Mouse (Mus musculus) testis, postnatal 14 days (tissue): Measurements from ENCODE around the gene Sez6.

ENCODE experiments used
- DNase-seq: peaks from one replicate; pipeline ENCODE4 v3.0.0; 2021; ENCODE audit warnings: low spot score

Sez6 gene

DNA sequence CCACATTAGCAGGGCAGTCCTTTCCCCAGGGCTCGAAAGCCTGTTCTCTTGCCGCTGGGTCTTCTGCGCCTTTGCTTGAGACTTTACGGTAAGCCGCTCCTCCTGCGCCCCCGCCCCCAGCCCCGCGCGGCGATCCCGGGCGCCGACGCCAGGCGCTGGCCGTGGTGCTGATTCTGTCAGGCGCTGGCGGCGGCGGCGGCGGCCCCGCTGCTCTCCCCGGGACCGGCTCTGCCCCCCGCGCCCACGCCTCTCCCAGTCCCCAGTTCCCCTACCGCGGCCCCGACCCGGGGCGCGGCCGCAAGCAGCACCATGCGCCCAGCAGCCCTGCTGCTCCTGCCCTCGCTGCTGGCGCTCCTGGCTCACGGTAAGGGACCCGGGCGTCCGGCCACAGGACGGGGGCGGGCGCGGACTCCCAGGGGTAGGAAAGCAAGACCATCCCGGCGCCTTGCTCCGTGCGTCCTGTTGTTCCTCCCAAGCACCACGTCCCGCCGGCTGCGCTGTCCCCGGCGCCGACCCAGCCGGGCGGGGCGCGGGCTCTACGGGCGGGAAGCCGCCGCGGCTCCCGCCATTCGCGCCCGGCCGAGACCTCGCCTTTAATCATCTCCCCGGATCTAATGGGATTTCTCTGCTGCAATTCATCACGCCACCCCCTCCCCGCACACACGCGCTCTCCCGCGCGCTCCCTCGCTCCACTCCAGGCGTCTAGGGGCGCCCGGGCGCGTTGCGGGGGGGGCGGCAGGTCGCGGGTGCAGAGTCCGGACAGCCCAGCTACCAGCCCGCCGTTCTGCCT, at the start of gene Sez6:
TSS of gene Sez6 (plus strand) at position 50 of the 790 bp plus-strand sequence.
- DNase-seq, result peak; percentile 71

DNA sequence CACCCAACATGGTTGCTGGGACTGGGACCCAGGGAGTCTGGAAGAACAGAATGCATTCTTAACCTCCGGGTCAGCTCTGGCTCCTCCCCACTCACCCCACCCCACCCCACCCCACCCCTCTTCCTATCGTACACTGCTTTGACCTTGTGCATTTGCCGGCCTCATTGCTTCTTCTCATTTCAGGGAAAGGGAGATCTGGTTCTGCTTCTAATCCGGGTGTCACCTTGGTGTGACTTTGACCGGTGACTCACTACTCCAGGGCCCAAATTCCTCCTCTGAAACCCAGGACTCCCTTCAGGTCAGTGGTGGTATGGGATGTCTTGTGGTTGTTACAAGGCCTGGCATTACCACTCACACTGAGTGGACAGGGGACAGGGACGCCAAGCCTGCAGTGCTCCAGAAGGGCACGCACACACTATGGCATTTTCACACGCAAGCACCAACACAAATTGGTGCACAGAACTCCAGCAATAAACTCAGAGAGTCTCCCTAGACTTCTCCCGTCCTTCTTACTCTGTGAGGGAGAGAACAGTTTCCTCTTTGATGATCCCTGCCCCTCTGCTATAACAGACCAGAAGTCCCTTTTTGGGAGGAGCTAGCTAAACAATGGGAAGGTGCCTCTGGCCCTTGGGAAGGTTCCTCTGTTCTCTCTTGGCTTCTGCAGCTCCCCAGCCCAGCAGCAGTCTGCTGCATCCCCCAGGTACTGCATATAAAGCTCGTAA, 45.9 kb upstream of the Sez6 start:
- DNase-seq, result no peak

GRCm38 (mm10) chr11:77885246-77885575, 45.4 kb upstream of the Sez6 start:
- DNase-seq, result no peak

DNA sequence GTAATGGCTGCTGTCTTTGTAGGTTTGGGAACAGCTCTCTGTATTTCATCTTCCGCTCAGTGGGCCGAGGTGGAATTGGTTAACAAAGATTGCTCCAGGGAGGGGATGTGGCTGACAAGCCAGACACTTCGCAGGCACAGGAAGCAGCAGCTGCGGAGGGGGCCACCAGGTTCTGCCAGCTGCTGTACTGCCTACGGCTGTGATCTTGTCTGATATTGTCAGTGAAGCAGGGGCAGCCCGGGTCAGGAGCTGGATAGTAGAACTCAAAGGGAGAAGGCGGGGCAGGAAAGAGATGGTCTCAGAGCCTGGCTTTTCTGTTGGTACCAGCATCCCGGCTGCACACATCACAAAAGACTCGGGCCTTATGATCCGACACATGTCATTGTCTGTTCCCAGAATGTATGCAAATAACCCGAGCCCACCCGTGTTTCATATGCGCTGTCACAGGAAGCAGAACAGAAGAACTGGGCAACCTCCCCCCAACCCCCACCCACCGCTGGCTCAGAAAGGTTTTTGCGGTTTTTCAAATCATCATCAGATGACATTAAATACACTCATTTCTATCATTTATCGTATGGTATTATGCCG, 43.1 kb upstream of the Sez6 start:
- no peak for DNase-seq

DNA sequence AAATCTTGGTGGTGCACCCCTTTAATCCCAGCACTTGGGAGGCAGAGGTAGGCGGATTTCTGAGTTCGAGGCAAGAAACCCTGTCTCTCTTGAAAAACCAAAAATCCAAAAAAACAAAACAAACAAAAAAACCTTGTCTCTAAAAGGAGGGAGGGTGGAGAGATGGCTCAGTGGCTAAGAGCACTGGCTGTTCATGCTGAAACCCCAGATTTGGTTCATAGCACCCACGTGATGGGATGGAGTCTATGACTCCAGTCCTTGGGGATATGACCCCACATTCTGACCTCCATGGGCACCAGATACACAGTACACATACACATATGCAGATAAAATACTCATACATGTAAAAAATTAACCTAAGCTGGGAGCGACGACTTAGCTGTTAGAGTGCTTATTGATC, 41.8 kb upstream of the Sez6 start:
- no peak for DNase-seq

GRCm38 (mm10) chr11:77889484-77889883, 41.1 kb upstream of the Sez6 start:
- no peak for DNase-seq

- no peak for DNase-seq
Measured at GRCm38 (mm10) chr11:77890648-77891258, 39.8 kb upstream of the Sez6 start.

DNA sequence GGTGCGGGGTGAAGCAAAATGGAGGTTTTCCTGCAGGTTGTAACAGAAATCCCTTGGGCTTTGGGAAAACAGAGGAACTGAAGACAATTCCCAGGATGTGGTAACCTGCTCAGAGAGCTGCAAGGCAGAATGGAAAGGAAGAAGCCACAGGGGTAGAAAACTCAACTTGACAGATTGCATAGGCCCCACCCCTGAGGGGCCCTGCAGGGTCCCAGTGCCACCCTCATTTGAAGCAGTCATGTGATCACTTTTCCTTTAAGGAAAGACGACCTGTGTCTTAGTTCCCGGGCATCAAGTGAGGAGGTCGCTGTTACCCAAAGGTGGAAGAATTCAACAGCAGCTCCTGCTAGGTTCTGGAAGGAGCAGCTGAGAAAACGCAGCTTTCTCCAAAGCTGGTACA, 37.7 kb upstream of the Sez6 start:
- no peak for DNase-seq

DNA sequence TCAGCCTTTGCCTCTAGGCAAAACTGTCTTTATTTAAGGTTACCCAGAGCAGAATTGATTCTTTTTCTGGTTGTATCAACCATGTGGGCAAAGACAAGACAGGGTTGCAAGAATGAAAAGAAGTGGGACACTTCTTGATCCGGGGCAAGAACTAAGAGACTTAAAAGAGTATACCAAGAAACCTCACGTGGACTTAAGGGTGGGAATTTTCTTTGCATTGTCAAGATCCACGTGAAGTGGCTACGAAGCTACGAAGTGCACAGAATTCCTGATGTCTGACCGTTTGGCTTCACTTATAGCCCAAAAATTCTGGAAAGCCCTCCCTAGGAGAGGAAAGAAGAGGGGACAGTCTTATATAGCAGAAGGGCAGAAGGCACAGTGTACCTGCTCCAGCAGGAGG, 37.3 kb upstream of the Sez6 start:
- DNase-seq, result no peak

DNA sequence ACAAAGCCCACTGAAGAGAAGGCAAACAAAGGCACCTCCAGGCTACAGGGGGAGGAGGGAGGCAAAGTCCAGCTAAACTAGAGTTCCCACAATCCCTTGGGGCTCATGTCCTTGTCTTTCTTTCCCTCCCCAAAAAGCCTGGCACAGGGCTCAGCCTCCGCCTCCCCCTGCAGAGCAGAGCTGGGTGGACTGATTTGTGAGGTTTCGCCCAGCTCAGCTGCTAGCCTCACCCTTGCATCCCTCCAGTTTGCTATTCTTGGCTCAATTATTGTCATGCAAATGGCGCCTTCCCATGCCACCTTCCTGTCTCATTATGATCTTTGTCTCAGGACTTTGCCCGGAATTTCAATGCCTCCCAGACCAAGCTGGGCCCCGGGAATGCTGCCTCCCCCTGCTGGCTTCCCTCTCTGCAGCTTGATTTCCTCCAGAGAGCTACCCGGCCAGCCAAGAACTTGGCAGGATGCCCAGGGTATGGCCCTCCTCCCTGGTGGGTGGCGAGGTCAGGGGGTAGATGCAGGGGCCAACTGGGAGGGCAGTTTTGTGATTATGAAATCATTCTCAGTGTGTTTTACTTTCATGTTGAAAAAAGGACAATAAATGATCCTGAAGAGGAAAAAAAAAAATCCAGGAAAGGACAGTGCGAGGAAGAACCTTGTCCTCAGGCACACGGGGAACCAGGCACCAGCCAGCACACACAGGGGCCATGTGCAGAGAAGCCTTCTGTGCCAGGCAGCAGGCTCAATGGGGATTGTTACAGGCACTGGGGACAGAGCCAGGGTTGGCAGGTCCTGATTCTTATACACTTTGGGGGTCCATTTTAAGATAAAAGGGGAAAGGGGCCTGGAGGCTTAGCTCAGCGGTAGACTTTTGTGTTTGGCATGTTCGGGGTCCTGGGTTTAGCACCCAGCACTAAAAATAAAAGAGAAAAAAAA, 36.5 kb upstream of the Sez6 start, which contains the start of gene Pipox:
TSS of gene Pipox (minus strand) at position 310 of the 932 bp plus-strand sequence.
- DNase-seq, result peak; percentile 81

- no peak for DNase-seq
Measured at GRCm38 (mm10) chr11:77894967-77895366, 35.6 kb upstream of the Sez6 start.

DNA sequence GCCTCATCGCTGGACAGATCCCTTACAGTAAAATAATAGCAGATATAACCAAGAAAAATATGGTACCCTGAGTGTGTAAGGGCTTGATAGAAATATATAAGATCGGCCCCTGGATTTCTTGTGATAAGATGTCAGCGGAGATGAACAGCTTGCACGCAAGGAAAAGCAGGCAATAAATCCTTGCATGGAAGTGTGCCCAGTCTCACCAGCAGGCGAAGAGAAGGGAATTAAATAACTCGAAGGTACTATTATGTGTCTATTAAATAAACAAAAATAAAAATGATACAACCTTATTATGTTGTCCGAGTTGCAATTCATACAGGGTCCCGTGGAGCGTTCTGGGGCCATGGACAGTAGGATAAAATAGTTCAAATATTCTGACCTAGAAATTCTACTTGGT, 34.6 kb upstream of the Sez6 start:
- no peak for DNase-seq

GRCm38 (mm10) chr11:77896480-77896819, 34.1 kb upstream of the Sez6 start:
- DNase-seq, result no peak

DNA sequence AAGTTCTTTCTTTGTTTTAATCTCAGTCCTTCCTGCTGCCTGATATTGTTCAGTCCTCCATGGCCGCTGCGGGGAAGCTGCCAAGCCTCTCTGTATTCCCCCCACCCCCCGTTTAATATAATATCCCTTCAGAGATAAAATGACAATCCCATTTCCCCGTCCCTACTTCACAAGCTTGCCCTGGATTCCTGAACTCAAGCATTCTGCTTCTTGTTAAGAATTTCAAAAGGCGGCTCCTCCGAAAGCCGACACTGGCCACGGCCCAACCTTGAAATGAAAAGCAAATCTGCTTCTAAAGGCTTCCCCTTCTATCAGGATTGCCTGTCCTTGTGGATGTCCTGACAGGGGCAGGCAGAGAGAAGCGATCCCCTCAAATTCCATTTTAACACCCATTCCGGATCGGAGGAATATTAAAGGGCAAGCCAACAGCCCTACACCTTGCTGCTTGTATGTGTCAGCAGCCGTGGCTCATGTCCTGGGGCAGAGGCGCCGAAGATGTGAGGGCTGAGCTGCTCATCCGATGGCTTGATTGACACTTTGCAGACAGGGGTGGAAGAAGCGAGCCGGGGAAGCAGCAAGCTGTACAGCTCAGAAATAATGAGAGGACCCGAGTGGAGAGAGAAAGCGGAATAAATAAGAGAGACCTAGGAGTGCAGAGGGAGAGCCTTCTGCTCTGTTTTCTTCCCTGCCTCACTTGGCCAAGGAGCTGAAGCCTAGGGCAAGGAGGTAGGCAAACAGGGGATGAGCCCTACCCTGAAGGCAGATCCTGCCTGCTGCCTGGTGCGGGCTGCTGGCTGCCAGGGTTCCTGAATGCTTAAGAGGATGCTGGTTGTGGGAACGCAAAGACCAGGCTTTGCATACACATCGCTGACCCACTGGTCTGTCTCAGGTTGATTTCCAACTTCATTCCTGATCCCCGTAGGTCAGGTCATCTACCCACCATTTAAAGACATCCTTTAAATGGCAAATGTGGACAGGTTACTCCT, 33.5 kb upstream of the Sez6 start:
- no peak for DNase-seq

DNA sequence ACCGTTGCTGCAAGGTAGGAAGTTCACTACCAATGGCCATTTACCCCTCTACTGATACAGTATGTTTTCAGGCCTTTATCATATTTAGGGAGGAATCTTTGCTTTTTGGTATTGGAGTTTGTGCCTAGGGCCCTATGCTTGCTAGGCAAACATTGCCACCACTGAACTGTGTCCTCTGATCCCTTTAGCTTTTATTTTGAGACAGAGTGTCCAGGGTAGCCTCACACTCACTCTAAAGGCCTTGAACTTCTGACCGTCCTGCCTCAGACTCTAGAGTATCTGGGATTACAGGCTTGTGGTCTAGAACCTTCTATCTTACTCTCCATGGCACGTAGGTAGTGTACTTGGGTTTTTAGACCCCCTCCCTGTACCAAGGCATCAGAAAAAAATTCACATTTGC, 30.4 kb upstream of the Sez6 start:
- no peak for DNase-seq

- DNase-seq, result no peak
Measured at GRCm38 (mm10) chr11:77900696-77901095, 29.9 kb upstream of the Sez6 start.

DNA sequence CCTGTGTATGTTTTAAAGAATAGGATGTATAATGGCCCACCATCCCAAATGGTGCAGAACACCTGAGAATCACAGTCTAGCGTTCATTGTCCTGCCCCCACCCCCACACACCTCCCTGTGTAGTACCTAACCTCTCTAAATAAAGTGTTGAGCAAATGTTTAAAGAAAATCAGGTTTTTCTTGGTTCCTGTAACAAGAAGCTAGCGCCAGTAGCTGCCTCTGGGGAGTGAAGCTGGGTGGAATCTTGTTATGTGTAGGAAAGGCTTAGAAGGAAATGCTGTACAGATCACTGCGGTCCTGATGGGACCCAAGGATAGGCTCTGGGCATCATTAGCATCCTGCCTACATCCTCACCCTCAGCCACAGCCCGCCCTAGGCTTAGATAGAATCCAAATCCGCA, 29.2 kb upstream of the Sez6 start:
- no peak for DNase-seq

DNA sequence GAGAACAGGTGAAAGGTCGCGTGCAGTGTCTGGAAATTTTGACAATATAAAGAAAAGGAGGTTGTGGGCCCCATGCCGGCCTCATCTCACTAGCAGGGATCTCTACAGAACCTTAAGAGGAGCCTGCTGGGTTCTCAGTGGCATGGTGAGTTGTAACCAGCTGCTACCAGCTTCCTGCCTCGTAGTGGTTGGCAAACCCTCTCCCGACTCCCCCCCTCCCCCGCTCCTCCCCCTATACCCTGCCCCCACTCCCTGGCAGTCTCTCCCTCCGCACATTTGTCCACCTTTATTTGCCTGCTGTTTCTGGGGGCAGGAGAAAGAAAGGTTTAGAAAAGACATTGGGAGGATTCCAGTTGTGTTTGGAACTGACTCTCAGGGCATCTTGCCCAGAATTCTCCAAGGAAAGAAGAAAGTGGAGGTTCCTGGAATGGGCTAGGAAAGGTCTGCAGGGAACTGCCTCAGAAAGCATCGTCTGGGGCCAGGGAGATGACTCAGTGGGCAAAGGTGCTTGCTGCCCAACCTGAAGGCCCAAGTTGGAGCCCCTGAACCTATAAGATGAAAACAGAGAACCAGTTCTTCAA, 28.7 kb upstream of the Sez6 start:
- no peak for DNase-seq

DNA sequence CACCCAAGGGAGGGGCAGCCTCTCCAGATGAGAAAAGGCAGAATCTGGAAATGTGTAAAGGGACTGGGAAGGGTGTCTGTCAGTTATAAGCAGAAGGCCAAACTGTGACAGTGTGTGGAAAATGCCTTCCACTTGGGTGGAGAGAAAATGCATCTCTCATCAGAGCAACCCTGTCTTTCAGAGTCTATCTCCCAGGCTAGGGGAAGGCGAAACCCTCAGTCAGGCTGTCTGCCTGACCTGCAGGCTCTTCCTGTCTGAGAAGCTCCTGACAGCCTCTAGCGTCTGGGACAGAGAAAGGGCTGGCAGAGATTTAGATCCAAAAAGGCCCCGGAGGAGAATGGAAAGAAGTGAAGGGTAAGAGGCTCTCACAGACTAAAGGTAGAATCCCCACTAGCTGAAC, 26.8 kb upstream of the Sez6 start:
- DNase-seq, result no peak

- DNase-seq, result no peak
Measured at GRCm38 (mm10) chr11:77904707-77905106, 25.9 kb upstream of the Sez6 start.
